Comparison of ENCODE assay signal across 7 mouse cellular contexts in the genomic region with DNA sequence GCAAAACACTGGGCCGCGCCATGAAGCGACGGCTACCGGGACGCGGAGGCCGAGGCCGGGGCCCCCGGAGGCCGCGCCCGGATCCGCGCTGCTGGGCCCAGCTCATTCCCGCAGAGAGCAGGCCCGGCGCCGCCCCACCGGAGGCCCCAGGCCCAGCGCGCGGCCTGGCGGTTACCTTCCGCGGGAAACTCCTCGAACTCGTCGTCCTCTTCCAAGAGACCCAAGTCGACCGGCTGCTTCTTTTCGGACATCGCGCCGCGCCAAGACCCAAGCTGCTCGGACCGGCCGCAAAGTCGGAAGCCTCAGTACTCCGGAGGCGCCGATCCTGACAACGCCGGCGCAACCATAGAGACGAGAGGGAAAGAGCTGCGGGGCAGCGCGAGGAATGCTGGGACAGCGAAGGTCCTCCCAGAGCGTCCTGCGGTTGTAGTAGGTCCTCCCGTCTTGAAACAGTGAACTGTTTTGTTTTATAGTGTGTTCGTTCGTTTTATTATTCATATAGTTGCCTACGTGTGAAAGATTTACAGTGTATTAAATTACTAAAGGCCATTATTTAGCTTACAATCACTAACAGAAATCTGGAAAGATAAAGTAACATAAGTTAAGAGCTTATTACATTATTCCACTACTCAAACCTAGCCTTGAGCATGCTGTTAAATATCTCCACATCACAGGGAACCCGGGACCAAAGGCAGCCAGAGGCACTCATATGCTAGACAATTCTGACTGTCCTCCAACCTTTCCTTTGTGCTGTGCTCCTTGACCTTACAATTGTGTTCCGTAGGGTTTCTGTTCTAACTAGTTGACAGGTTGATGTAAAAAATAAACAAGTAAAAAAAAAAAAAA. TPM values are rescaled to one million over a fixed set of nuclear protein-coding genes. Genes with fewer than 3 reads are reported as not detected.
A peak's percentile ranks its signal among the peaks of the same experiment; 100 is the strongest.
DNase-seq lines count a peak whose midpoint lies in the region; ATAC-seq lines count a peak whose summit lies in the region.

A gene (minus strand): TSS at position 360 of the 846 bp plus-strand sequence.

- peak within 1 kb of the TSS; percentile 46 for H3K4me2 ChIP-seq in embryonic facial prominence, embryonic 11.5 days (ENCODE audit: low read depth, low read length)
- peak within 1 kb of the TSS; percentile 75 for H3K4me2 ChIP-seq in midbrain, embryonic 13.5 days (replicated peaks)

- peak; percentile 96 for ATAC-seq in embryonic facial prominence, embryonic 11.5 days (replicated peaks; ENCODE audit: insufficient number of reproducible peaks, low FRiP score, low TSS enrichment, low read depth)
- ATAC-seq in granulocyte monocyte progenitor cell, adult 5-6 weeks (replicated peaks; ENCODE audit: poor library complexity, severe bottlenecking), result peak; percentile 86
- peak; percentile 99 for ATAC-seq in midbrain, embryonic 13.5 days

- H3K4me3 ChIP-seq in embryonic facial prominence, embryonic 11.5 days (ENCODE audit: low read depth, low read length), result peak within 1 kb of the TSS; percentile 72
- H3K4me3 ChIP-seq in limb, embryonic 10.5 days, result peak within 1 kb of the TSS; percentile 96
- H3K4me3 ChIP-seq in midbrain, embryonic 13.5 days (replicated peaks), result peak within 1 kb of the TSS; percentile 97

- H3K4me1 ChIP-seq in embryonic facial prominence, embryonic 11.5 days (ENCODE audit: control insufficient read depth, insufficient read depth, low read length), result no peaks in the 10 kb centered on the region
- peaks cover 10% of the 10 kb centered on the region; the same call in 1 of the 2 replicates for H3K4me1 ChIP-seq in limb, embryonic 10.5 days
- peaks cover 18% of the 10 kb centered on the region for H3K4me1 ChIP-seq in midbrain, embryonic 13.5 days (replicated peaks)

- no peaks in the 10 kb centered on the region for H3K27me3 ChIP-seq in embryonic facial prominence, embryonic 11.5 days (ENCODE audit: control insufficient read depth, insufficient read depth, low read length)
- no peaks in the 10 kb centered on the region for H3K27me3 ChIP-seq in limb, embryonic 10.5 days (ENCODE audit: low read depth, poor library complexity, severe bottlenecking)
- no peaks in the 10 kb centered on the region for H3K27me3 ChIP-seq in midbrain, embryonic 13.5 days

- 2% methylated on average over 54 of the region's 59 CpGs for WGBS in embryonic facial prominence, embryonic 11.5 days
- WGBS in limb, embryonic 10.5 days, result 2% methylated on average over 59 of the region's 59 CpGs
- 1% methylated on average over 57 of the region's 59 CpGs for WGBS in midbrain, embryonic 13.5 days

- H3K27ac ChIP-seq in embryonic facial prominence, embryonic 11.5 days (replicated peaks; ENCODE audit: low read depth, low read length), result peak within 1 kb of the TSS; percentile 84
- H3K27ac ChIP-seq in limb, embryonic 10.5 days, result peak within 1 kb of the TSS; percentile 98
- H3K27ac ChIP-seq in midbrain, embryonic 13.5 days, result peak within 1 kb of the TSS; percentile 88

- peak within 1 kb of the TSS; percentile 96 for H3K9ac ChIP-seq in embryonic facial prominence, embryonic 11.5 days (replicated peaks; ENCODE audit: low read length)
- H3K9ac ChIP-seq in midbrain, embryonic 13.5 days (replicated peaks), result peak within 1 kb of the TSS; percentile 98

- peak; percentile 95 for DNase-seq in adrenal gland, postnatal 14 days
- DNase-seq in embryonic facial prominence, embryonic 11.5 days (ENCODE audit: low spot score), result peak; percentile 94
- peak; percentile 88 for DNase-seq in kidney, adult 11 months
- peak; percentile 89 for DNase-seq in limb, embryonic 10.5 days (ENCODE audit: low spot score)
- DNase-seq in spleen, adult 12 weeks (ENCODE audit: low spot score), result peak; percentile 80

- peaks cover 3% of the 10 kb centered on the region; the same call in 1 of the 2 replicates for H3K36me3 ChIP-seq in embryonic facial prominence, embryonic 11.5 days (replicated peaks; ENCODE audit: control insufficient read depth, insufficient read depth, low read depth, low read length)
- peaks cover 14% of the 10 kb centered on the region for H3K36me3 ChIP-seq in limb, embryonic 10.5 days
- peaks cover 8% of the 10 kb centered on the region for H3K36me3 ChIP-seq in midbrain, embryonic 13.5 days

- H3K9me3 ChIP-seq in embryonic facial prominence, embryonic 11.5 days (replicated peaks; ENCODE audit: control insufficient read depth, low read length), result no peaks in the 10 kb centered on the region
- H3K9me3 ChIP-seq in limb, embryonic 10.5 days (replicated peaks), result no peaks in the 10 kb centered on the region
- H3K9me3 ChIP-seq in midbrain, embryonic 13.5 days, result no peaks in the 10 kb centered on the region

RNA-seq across cellular contexts. Expression of the gene that starts here (rescaled TPM):
- 78.7 TPM in 2 replicates for total RNA-seq in adrenal gland, postnatal 14 days (2021)
- 286 and 289 TPM in 2 replicates for polyA plus RNA-seq in embryonic facial prominence, embryonic 11.5 days (2014; fragmentation: Nextera tagmentation; extraction: Ambion mirVana)
- 196 and 212 TPM in 2 replicates for total RNA-seq in granulocyte monocyte progenitor cell, adult 5-6 weeks (2014; fragmentation: Nextera tagmentation)
- 205 and 224 TPM in 2 replicates for total RNA-seq in granulocyte monocyte progenitor cell, adult 5-6 weeks (2017)
- polyA plus RNA-seq in limb, embryonic 10.5 days (2016; fragmentation: Nextera tagmentation; extraction: Ambion mirVana), result 257 and 266 TPM in 2 replicates
- polyA plus RNA-seq in midbrain, embryonic 13.5 days (2015; fragmentation: Nextera tagmentation; extraction: Ambion mirVana), result 192 and 196 TPM in 2 replicates

Comparison
In these comparisons a context has a peak if more than half of its experiments do, and no peak if none do; other contexts are left out.
1. Peak in every context shown above with its lines: DNase-seq, ATAC-seq, H3K4me3 ChIP-seq and H3K27ac ChIP-seq.